Mouse (Mus musculus) left cerebral cortex, adult 2 months (tissue): ENCODE measurements around the gene Fbxo31. TPM values are rescaled to one million over a fixed set of nuclear protein-coding genes. Genes with fewer than 3 reads are reported as not detected.

ENCODE experiments used
- DNase-seq, 2 experiments: peaks; one replicate each; pipeline ENCODE4 v3.0.0; 2021 to 2022; ENCODE audit warnings: low spot score in 2 of 2, mixed read lengths in 1 of 2; ENCODE audit errors: extremely low spot score in 1 of 2
- H3K27ac ChIP-seq: fragments of 200-600 bp; 2 replicates; pipeline ENCODE4 v1.8.1; 2022
- H3K4me3 ChIP-seq: fragments of 200-600 bp; 2 replicates; pipeline ENCODE4 v1.8.1; 2022
- CTCF ChIP-seq: fragments of 200-600 bp; IDR thresholded peaks from 2 replicates; pipeline ENCODE4 v1.8.1; 2022; ENCODE audit warnings: antibody characterized with exemption, mild to moderate bottlenecking, moderate library complexity
- intact Hi-C: fragments of 180-260 bp; cut with DNase I; formaldehyde crosslinking; loops from one replicate; pipeline ENCODE4 v1.15.1; 2025
- total RNA-seq, 2 experiments: library from RNA; stranded (reverse); gene quantifications; 2 replicates each; pipeline ENCODE4 v1.2.3; 2021

Gene Fbxo31
- total RNA-seq, 2 experiments from 2014 or later = 97.8 to 104 TPM

DNA sequence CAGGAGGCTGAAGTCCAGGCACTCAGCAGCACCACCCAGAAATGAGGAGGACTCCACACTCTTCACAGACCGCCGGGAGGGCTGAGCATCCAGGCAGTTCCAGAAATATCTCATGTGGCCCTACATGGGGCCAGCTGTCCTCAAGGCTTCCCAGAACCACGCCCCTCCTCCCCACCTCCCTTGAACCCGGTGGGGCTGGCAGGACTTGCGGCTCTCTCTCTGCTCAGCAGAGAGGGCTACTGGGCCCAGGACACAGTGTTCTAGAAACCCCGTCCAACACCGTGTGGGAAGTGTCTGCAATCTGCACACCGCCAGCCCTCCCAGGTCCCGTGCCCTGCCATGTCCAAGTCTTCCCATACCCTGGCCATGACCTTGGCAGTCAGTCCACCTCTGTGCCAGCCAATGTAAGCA, 15.7 kb downstream of the Fbxo31 start:
- TF ChIP-seq CTCF = no peak
- Histone ChIP-seq H3K27ac (no peak overlapping the region), H3K4me3 (no peak overlapping the region)
- intact Hi-C loops = no loop called here
- DNase-seq = no peak

DNA sequence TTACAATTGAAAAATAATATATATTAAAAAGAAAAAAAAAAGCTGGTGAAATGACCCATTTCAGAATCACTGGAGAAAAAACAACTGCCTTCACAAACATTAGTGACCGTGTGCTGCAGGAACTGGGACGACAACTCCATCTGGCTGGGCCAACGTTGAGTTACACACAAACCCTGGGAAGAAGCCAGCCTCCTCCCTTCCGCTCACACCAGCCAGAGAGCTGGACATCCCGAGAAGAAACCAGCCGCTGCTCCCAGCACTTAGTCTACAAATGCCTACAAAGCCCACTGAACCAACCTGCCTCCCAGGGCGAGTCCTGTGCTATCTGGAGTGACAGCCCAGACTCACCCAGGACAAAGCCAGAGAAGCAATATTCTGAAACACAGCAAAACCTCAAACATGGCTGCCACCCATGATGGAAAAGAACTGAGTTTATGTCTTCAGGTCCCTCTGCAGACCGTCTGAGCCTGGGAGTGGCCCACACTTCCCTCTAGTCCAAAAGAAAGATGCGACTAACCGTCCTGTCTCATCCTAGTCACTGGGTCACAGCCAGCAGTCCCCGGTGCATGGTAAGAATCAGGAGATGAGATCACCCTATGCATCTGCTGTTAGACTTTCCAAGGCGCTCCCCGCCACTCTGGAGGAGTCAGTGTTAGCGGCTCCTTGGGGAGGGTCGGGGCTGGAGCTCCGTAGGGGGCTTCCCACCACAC, 16.8 kb downstream of the Fbxo31 start:
- DNase-seq = no peak
- TF ChIP-seq CTCF = no peak
- H3K4me3 ChIP-seq = no peak overlapping the region
- intact Hi-C loops = no loop called here
- H3K27ac ChIP-seq = no peak overlapping the region

- H3K27ac ChIP-seq = no peak overlapping the region
- DNase-seq = no peak
- intact Hi-C loops = no loop called here
- TF ChIP-seq CTCF = no peak
- no peak overlapping the region for H3K4me3 ChIP-seq
Observed at GRCm38 (mm10) chr8:121560432-121561100, 18.0 kb downstream of the Fbxo31 start.

DNA sequence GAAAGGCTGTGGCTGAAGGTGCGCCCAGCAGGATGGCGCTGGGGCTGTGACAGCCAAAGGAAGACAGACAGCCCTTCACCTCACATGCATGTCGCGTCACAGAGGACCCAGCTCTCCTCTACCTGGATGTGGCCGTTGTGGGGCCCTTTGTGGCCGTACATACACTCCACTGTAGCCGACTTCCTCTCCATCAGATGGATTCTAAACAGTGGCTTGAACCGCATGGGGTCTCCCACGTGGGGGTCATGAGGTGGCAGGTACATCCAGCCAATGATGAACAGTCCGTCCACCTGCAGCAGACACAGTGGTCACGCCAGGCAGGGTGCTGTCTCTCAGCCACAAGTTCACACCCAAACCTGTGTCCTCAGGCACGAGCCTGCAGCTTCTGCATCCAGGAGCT, 18.8 kb downstream of the Fbxo31 start:
- no peak overlapping the region for H3K27ac ChIP-seq
- intact Hi-C loops = no loop called here
- H3K4me3 ChIP-seq = no peak overlapping the region
- no peak for DNase-seq
- no peak for TF ChIP-seq CTCF

DNA sequence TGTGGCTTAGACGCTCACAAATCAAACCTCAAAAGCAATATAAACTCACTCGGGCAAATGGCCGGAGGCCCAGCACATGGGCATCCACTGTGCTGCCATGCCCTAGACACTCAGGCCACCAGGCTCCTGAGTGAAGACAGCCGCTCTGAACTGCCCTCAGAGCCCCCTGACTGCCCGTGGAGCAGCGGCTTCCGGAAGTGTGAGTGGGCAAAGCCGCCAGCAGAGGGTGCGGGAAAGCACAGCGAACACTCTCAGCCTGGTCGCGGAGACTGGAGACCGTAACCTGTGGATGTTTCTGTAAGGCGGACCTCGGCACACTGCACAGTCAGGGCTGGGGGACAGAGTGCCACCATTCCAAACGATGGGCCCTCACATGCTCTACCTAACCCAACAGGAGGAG, 20.1 kb downstream of the Fbxo31 start:
- intact Hi-C loops = no loop called here
- no peak for DNase-seq
- TF ChIP-seq CTCF = no peak; the same call in 1 of the 2 replicates

GRCm38 (mm10) chr8:121557746-121558145, 20.9 kb downstream of the Fbxo31 start:
- no peak for TF ChIP-seq CTCF
- no peak for DNase-seq
- Histone ChIP-seq H3K27ac (no peak overlapping the region), H3K4me3 (no peak overlapping the region)
- intact Hi-C loops = no loop called here

More for the DNA sequence above, 20.1 kb downstream of the Fbxo31 start:
- Histone ChIP-seq H3K4me3 (no peak overlapping the region), H3K27ac (no peak overlapping the region)

- Histone ChIP-seq H3K4me3 (no peak overlapping the region), H3K27ac (no peak overlapping the region; the same call in 1 of the 2 replicates)
- intact Hi-C loops = no loop called here
- DNase-seq = no peak
- TF ChIP-seq CTCF = no peak
Observed at GRCm38 (mm10) chr8:121553831-121554475, 24.7 kb downstream of the Fbxo31 start.

- Histone ChIP-seq H3K4me3 (no peak overlapping the region), H3K27ac (no peak overlapping the region)
- TF ChIP-seq CTCF = no peak
- DNase-seq = no peak
- intact Hi-C loops = no loop called here
Observed at GRCm38 (mm10) chr8:121552506-121552905, 26.1 kb downstream of the Fbxo31 start.

- H3K27ac ChIP-seq = no peak overlapping the region
- intact Hi-C loops = no loop called here
- no peak overlapping the region for H3K4me3 ChIP-seq
- DNase-seq = no peak
- no peak for TF ChIP-seq CTCF
Observed at GRCm38 (mm10) chr8:121551065-121551985, 27.3 kb downstream of the Fbxo31 start.

DNA sequence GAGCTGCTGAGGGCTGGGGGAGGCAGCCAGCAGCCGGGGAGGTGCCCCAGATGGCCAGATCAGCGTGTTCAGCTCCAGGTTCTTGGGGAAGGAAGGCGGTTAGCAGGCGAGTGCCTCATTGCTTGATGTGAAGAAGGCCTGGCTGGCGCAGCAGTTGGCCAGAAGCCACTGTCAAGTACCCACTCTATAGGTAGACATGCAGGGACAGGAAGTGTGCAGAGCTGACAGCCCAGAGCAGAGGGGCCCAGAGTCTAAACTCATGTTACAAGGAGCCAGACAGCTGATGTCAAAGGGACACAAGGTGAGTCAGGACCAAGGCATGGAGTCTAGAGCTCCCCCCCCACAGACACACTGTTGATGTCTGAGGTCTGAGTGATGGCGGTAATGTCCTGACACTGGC, 28.6 kb downstream of the Fbxo31 start:
- TF ChIP-seq CTCF = no peak
- no peak for DNase-seq
- intact Hi-C loops = no loop called here
- no peak overlapping the region for H3K4me3 ChIP-seq
- no peak overlapping the region for H3K27ac ChIP-seq

GRCm38 (mm10) chr8:121547132-121547531, 31.5 kb downstream of the Fbxo31 start:
- peak; percentile 96 for TF ChIP-seq CTCF
- Histone ChIP-seq H3K4me3 (no peak overlapping the region), H3K27ac (no peak overlapping the region)
- peak; percentile 64 to 68 for DNase-seq
- intact Hi-C loops = loop anchor here (2.0 kb wide), 1 partner anchor 32 kb away; the partner anchor contains the start of gene Fbxo31

GRCm38 (mm10) chr8:121544936-121545335, 33.7 kb downstream of the Fbxo31 start:
- Histone ChIP-seq H3K27ac (no peak overlapping the region), H3K4me3 (no peak overlapping the region)
- no peak for TF ChIP-seq CTCF
- no peak for DNase-seq
- intact Hi-C loops = no loop called here
